Mouse (Mus musculus) thymus, postnatal 4 days (tissue): ENCODE measurements around the gene Dock3.

Source experiments
- DNase-seq: peaks from one replicate; pipeline ENCODE4 v3.0.0; 2021

Gene Dock3

GRCm38 (mm10) chr9:107003187-107003586 is 228.5 kb downstream of the Dock3 start:
- DNase-seq: no peak

GRCm38 (mm10) chr9:106970742-106971141 is 261.0 kb downstream of the Dock3 start:
- DNase-seq: peak; percentile 22

- no peak for DNase-seq
These were observed 273.3 kb downstream of the Dock3 start for GRCm38 (mm10) chr9:106958452-106958851.

GRCm38 (mm10) chr9:106955486-106955885 is 276.2 kb downstream of the Dock3 start:
- no peak for DNase-seq

GRCm38 (mm10) chr9:106934998-106935397 is 296.7 kb downstream of the Dock3 start:
- DNase-seq: no peak

- no peak for DNase-seq
These were observed 316.8 kb downstream of the Dock3 start for GRCm38 (mm10) chr9:106914878-106915277.

- no peak for DNase-seq
These were observed 317.9 kb downstream of the Dock3 start for GRCm38 (mm10) chr9:106913759-106914158.

- DNase-seq: no peak
These were observed 320.1 kb downstream of the Dock3 start for GRCm38 (mm10) chr9:106911624-106912023.

GRCm38 (mm10) chr9:106908715-106909114 is 323.0 kb downstream of the Dock3 start:
- DNase-seq: no peak

GRCm38 (mm10) chr9:106908174-106908573 is 323.5 kb downstream of the Dock3 start:
- no peak for DNase-seq

GRCm38 (mm10) chr9:106906597-106906996 is 325.1 kb downstream of the Dock3 start:
- no peak for DNase-seq

GRCm38 (mm10) chr9:106903791-106904134 is 327.9 kb downstream of the Dock3 start:
- peak; percentile 51 for DNase-seq

- no peak for DNase-seq
These were observed 328.5 kb downstream of the Dock3 start for GRCm38 (mm10) chr9:106903099-106903790.

- DNase-seq: no peak
These were observed 330.1 kb downstream of the Dock3 start for GRCm38 (mm10) chr9:106901596-106901995.

GRCm38 (mm10) chr9:106898901-106899300 is 332.8 kb downstream of the Dock3 start:
- DNase-seq: no peak

GRCm38 (mm10) chr9:106893327-106893726 is 338.4 kb downstream of the Dock3 start:
- DNase-seq: no peak

- no peak for DNase-seq
These were observed 339.2 kb downstream of the Dock3 start for GRCm38 (mm10) chr9:106892552-106892875.

- peak; percentile 93 for DNase-seq
These were observed 339.7 kb downstream of the Dock3 start, which contains the start of gene Manf for GRCm38 (mm10) chr9:106891829-106892551. Gene Manf, minus strand, starts transcription at chr9:106891979.

- DNase-seq: no peak
These were observed 340.4 kb downstream of the Dock3 start for GRCm38 (mm10) chr9:106891341-106891741.

- no peak for DNase-seq
These were observed 341.0 kb downstream of the Dock3 start for GRCm38 (mm10) chr9:106890496-106891240.

GRCm38 (mm10) chr9:106889321-106889720 is 342.4 kb downstream of the Dock3 start:
- DNase-seq: no peak

- DNase-seq: no peak
These were observed 343.4 kb downstream of the Dock3 start for GRCm38 (mm10) chr9:106888346-106888745.

- DNase-seq: peak; percentile 99
These were observed 344.6 kb downstream of the Dock3 start, which contains the start of gene Rbm15b for GRCm38 (mm10) chr9:106886828-106887702. Gene Rbm15b, minus strand, starts transcription at chr9:106887428.
